Mouse (Mus musculus): Measurements from ENCODE around the gene Vps25. TPM values are rescaled to one million over a fixed set of nuclear protein-coding genes. Genes with fewer than 3 reads are reported as not detected.

Gene Vps25
- polyA plus RNA-seq, 1 experiment from 2014 or later, result 117 TPM

- Histone ChIP-seq H3K27ac (replicated peaks) (peak overlapping the region; percentile 46), H3K4me3 (peak overlapping the region; percentile 60), H3K4me2 (peak overlapping the region; percentile 93), H3K9ac (0 out of 2 replicates have a peak overlapping the region, but pooled peaks have one; percentile 54), H3K9me3 (no peaks in the 10 kb centered on the region), H3K36me3 (no peaks in the 10 kb centered on the region), H3K4me1 (replicated peaks) (peaks cover 25% of the 10 kb centered on the region), H3K27me3 (peaks cover 55% of the 10 kb centered on the region)
- no peak for ATAC-seq (ENCODE audit: low read depth)
- 85% methylated on average over 6 of the region's 6 CpGs for WGBS
Observed at GRCm38 (mm10) chr11:101247521-101248030, 5.9 kb upstream of the Vps25 start.

GRCm38 (mm10) chr11:101248258-101248994 lies 5.1 kb upstream of the Vps25 start:
- Histone ChIP-seq H3K9me3 (no peaks in the 10 kb centered on the region), H3K4me2 (peak overlapping the region; percentile 93; the same call in 1 of the 2 replicates), H3K9ac (no peak overlapping the region), H3K27me3 (peaks cover 55% of the 10 kb centered on the region), H3K4me1 (replicated peaks) (peaks cover 31% of the 10 kb centered on the region), H3K4me3 (no peak overlapping the region), H3K36me3 (no peaks in the 10 kb centered on the region), H3K27ac (replicated peaks) (no peak overlapping the region)
- WGBS, result 39% methylated on average over 14 of the region's 14 CpGs
- no peak for ATAC-seq (ENCODE audit: low read depth)

GRCm38 (mm10) chr11:101251031-101251430 lies 2.5 kb upstream of the Vps25 start:
- no peak overlapping the region for H3K4me3 ChIP-seq

GRCm38 (mm10) chr11:101252941-101253340 lies 566 bp upstream of the Vps25 start:
- peaks cover 18% of the 10 kb centered on the region for H3K4me1 ChIP-seq (replicated peaks)
- peak overlapping the region; percentile 85 for H3K9ac ChIP-seq
- no peaks in the 10 kb centered on the region for H3K9me3 ChIP-seq
- H3K36me3 ChIP-seq, result peaks cover 10% of the 10 kb centered on the region
- H3K27ac ChIP-seq (replicated peaks), result no peak overlapping the region
- 17% methylated on average over 7 of the region's 7 CpGs for WGBS
- ATAC-seq (ENCODE audit: low read depth), result no peak
- H3K4me2 ChIP-seq, result peak overlapping the region; percentile 92
- H3K27me3 ChIP-seq, result peaks cover 13% of the 10 kb centered on the region
- H3K4me3 ChIP-seq, result peak overlapping the region; percentile 59

More at GRCm38 (mm10) chr11:101251031-101251430, 2.5 kb upstream of the Vps25 start:
- 80% methylated on average over 2 of the region's 2 CpGs for WGBS
- ATAC-seq (ENCODE audit: low read depth), result no peak
- no peak overlapping the region for H3K9ac ChIP-seq
- H3K36me3 ChIP-seq, result no peaks in the 10 kb centered on the region; the same call in 1 of the 2 replicates
- H3K4me2 ChIP-seq, result no peak overlapping the region
- no peak overlapping the region for H3K27ac ChIP-seq (replicated peaks)
- H3K4me1 ChIP-seq (replicated peaks), result peaks cover 30% of the 10 kb centered on the region
- H3K9me3 ChIP-seq, result no peaks in the 10 kb centered on the region
- H3K27me3 ChIP-seq, result peaks cover 29% of the 10 kb centered on the region

GRCm38 (mm10) chr11:101255826-101256775 lies 2.6 kb downstream of the Vps25 start:
- Histone ChIP-seq H3K36me3 (peaks cover 13% of the 10 kb centered on the region), H3K27ac (replicated peaks) (no peak overlapping the region), H3K27me3 (peaks cover 17% of the 10 kb centered on the region), H3K9me3 (no peaks in the 10 kb centered on the region), H3K4me2 (no peak overlapping the region), H3K4me1 (replicated peaks) (peaks cover 41% of the 10 kb centered on the region), H3K9ac (no peak overlapping the region), H3K4me3 (no peak overlapping the region)
- ATAC-seq (ENCODE audit: low read depth), result no peak
- 88% methylated on average over 13 of the region's 13 CpGs for WGBS

GRCm38 (mm10) chr11:101259261-101259712 lies 5.8 kb downstream of the Vps25 start:
- H3K27ac ChIP-seq (replicated peaks), result no peak overlapping the region; the same call in 1 of the 2 replicates
- WGBS, result 26% methylated on average over 6 of the region's 6 CpGs
- H3K4me3 ChIP-seq, result no peak overlapping the region
- H3K9me3 ChIP-seq, result no peaks in the 10 kb centered on the region
- H3K36me3 ChIP-seq, result peaks cover 13% of the 10 kb centered on the region
- peak overlapping the region; percentile 78 for H3K4me2 ChIP-seq
- peaks cover 51% of the 10 kb centered on the region for H3K4me1 ChIP-seq (replicated peaks)
- 0 out of 2 replicates have a peak overlapping the region, but pooled peaks have one; percentile 72 for H3K9ac ChIP-seq
- no peak; the same call in 1 of the 2 replicates for ATAC-seq (ENCODE audit: low read depth)
- peaks cover 45% of the 10 kb centered on the region for H3K27me3 ChIP-seq

GRCm38 (mm10) chr11:101259948-101260825 lies 6.7 kb downstream of the Vps25 start, which contains the start of gene Wnk4:
TSS of gene Wnk4 (plus strand) at chr11:101260567.
- H3K27me3 ChIP-seq, result peaks cover 53% of the 10 kb centered on the region
- H3K4me1 ChIP-seq (replicated peaks), result peaks cover 53% of the 10 kb centered on the region
- under 1% methylated on average over 43 of the region's 43 CpGs for WGBS
- peak within 1 kb of the TSS; percentile 2; the same call in 1 of the 2 replicates for H3K27ac ChIP-seq (replicated peaks)
- H3K9ac ChIP-seq, result peak within 1 kb of the TSS; percentile 72
- H3K36me3 ChIP-seq, result peaks cover 13% of the 10 kb centered on the region
- no peaks in the 10 kb centered on the region for H3K9me3 ChIP-seq
- peak; percentile 62 for ATAC-seq (ENCODE audit: low read depth)
- peak within 1 kb of the TSS; percentile 78 for H3K4me2 ChIP-seq
- peak within 1 kb of the TSS; percentile 42 for H3K4me3 ChIP-seq

GRCm38 (mm10) chr11:101260826-101261380 lies 7.4 kb downstream of the Vps25 start:
- Histone ChIP-seq H3K9ac (peak overlapping the region; percentile 72), H3K27ac (replicated peaks) (0 out of 2 replicates have a peak overlapping the region, but pooled peaks have one; percentile 2), H3K4me3 (peak overlapping the region; percentile 42), H3K27me3 (peaks cover 60% of the 10 kb centered on the region), H3K9me3 (no peaks in the 10 kb centered on the region), H3K4me2 (peak overlapping the region; percentile 78), H3K4me1 (replicated peaks) (peaks cover 56% of the 10 kb centered on the region), H3K36me3 (peaks cover 13% of the 10 kb centered on the region)
- ATAC-seq (ENCODE audit: low read depth), result no peak; the same call in 1 of the 2 replicates
- WGBS, result under 1% methylated on average over 30 of the region's 30 CpGs

GRCm38 (mm10) chr11:101262272-101262967 lies 8.9 kb downstream of the Vps25 start:
- Histone ChIP-seq H3K9ac (no peak overlapping the region), H3K4me2 (peak overlapping the region; percentile 78), H3K27me3 (peaks cover 75% of the 10 kb centered on the region), H3K4me1 (replicated peaks) (peaks cover 56% of the 10 kb centered on the region), H3K27ac (replicated peaks) (no peak overlapping the region), H3K9me3 (no peaks in the 10 kb centered on the region), H3K4me3 (peak overlapping the region; percentile 14), H3K36me3 (peaks cover 7% of the 10 kb centered on the region; the same call in 1 of the 2 replicates)
- no peak for ATAC-seq (ENCODE audit: low read depth)
- 2% methylated on average over 24 of the region's 24 CpGs for WGBS
